Mouse (Mus musculus) bone marrow macrophage, adult 2 months (primary cell): Measurements from ENCODE around the gene Neu1.

ENCODE experiments used
- CTCF ChIP-seq: IDR thresholded peaks from 2 replicates; pipeline ENCODE4 v1.5.1; 2012; ENCODE audit warnings: low read depth, mild to moderate bottlenecking, low read length, moderate library complexity
- POLR2A ChIP-seq: IDR thresholded peaks from 2 replicates; pipeline ENCODE4 v1.6.1; 2012; ENCODE audit warnings: mild to moderate bottlenecking, low read depth, low read length, borderline replicate concordance

DNA sequence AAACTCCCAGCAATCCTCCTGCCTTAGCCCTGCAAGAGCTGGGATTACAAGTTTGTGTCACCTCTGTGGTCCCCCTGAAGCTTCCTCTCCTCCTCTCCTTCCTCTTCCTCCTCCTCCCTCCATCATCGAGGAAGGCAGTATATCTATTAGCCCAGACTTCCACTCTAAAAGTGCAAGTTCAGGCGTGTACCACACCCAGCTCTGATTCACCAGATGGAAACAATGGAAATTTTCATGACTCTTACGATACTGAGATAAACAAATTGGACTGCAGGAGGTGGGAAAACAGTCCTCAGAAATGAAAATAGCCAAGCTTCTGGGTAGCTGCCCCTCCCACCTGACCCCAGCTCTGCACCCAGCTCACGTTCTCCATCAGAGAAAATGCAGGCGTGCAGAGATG lies 34.6 kb downstream of the Neu1 start:
- TF ChIP-seq POLR2A (no peak), CTCF (no peak)
